Mouse (Mus musculus) testis, postnatal 10 days (tissue): ENCODE measurements around the gene Slc35e3.
"Not testable (repeated sequence)": the region's sequence is repeated elsewhere in the genome, so short reads cannot be mapped to it uniquely, and the experiment has no call there.

Experiments
- DNase-seq: peaks from one replicate; pipeline ENCODE4 v3.0.0; 2021; ENCODE audit warnings: low spot score

Gene Slc35e3

GRCm38 (mm10) chr10:117762281-117762830 is 16.2 kb upstream of the Slc35e3 start:
- no peak for DNase-seq

GRCm38 (mm10) chr10:117761551-117761950 is 15.4 kb upstream of the Slc35e3 start:
- no peak for DNase-seq

GRCm38 (mm10) chr10:117760831-117761335 is 14.7 kb upstream of the Slc35e3 start:
- no peak for DNase-seq

- no peak for DNase-seq
Observed at GRCm38 (mm10) chr10:117759844-117760630, 13.9 kb upstream of the Slc35e3 start.

- DNase-seq: no peak
Observed at GRCm38 (mm10) chr10:117758749-117759727, 12.9 kb upstream of the Slc35e3 start.

- DNase-seq: not testable (repeated sequence)
Observed at GRCm38 (mm10) chr10:117758344-117758743, 12.2 kb upstream of the Slc35e3 start.

GRCm38 (mm10) chr10:117757796-117758342 is 11.7 kb upstream of the Slc35e3 start:
- DNase-seq: no peak

GRCm38 (mm10) chr10:117757259-117757658 is 11.1 kb upstream of the Slc35e3 start:
- DNase-seq: no peak

- no peak for DNase-seq
Observed at GRCm38 (mm10) chr10:117756784-117757183, 10.6 kb upstream of the Slc35e3 start.

GRCm38 (mm10) chr10:117755799-117756467 is 9.8 kb upstream of the Slc35e3 start:
- DNase-seq: no peak

GRCm38 (mm10) chr10:117755086-117755798 is 9.1 kb upstream of the Slc35e3 start:
- DNase-seq: no peak

GRCm38 (mm10) chr10:117754609-117754940 is 8.4 kb upstream of the Slc35e3 start:
- DNase-seq: no peak

GRCm38 (mm10) chr10:117753711-117754608 is 7.8 kb upstream of the Slc35e3 start:
- no peak for DNase-seq

GRCm38 (mm10) chr10:117752851-117753647 is 6.9 kb upstream of the Slc35e3 start:
- no peak for DNase-seq

- no peak for DNase-seq
Observed at GRCm38 (mm10) chr10:117752304-117752821, 6.2 kb upstream of the Slc35e3 start.

- no peak for DNase-seq
Observed at GRCm38 (mm10) chr10:117751744-117752143, 5.6 kb upstream of the Slc35e3 start.

- no peak for DNase-seq
Observed at GRCm38 (mm10) chr10:117751282-117751610, 5.1 kb upstream of the Slc35e3 start.

GRCm38 (mm10) chr10:117750529-117751281 is 4.5 kb upstream of the Slc35e3 start:
- DNase-seq: no peak
